Mouse (Mus musculus) midbrain, postnatal 0 days (tissue): ENCODE results near the gene Pla2g7. TPM values are rescaled to one million over a fixed set of nuclear protein-coding genes. Genes with fewer than 3 reads are reported as not detected.
A peak's percentile ranks its signal among the peaks of the same experiment; 100 is the strongest.

ENCODE experiments used
- ATAC-seq: fragments of 200-750 bp; cut with Nextera tagmentation; 2 replicates; pipeline ENCODE4 v1.8.0; 2017; ENCODE audit warnings: moderate number of reproducible peaks, mild to moderate bottlenecking, moderate TSS enrichment, moderate library complexity; ENCODE audit not compliant: low FRiP score
- DNase-seq: peaks from one replicate; pipeline ENCODE4 v3.0.0-alpha.2; 2015; ENCODE audit warnings: low spot score
- H3K27ac ChIP-seq: fragments of 300-500 bp; sonication (generic); 2 replicates; pipeline ENCODE4 v1.5.1; 2014; ENCODE audit warnings: low read depth, mild to moderate bottlenecking, low read length, mixed read lengths
- H3K27me3 ChIP-seq: fragments of 300-500 bp; sonication (generic); 2 replicates; pipeline ENCODE4 v1.6.1; 2014; ENCODE audit warnings: low read length, control low read depth, mixed read lengths; ENCODE audit not compliant: insufficient read depth
- H3K36me3 ChIP-seq: fragments of 300-500 bp; sonication (generic); 2 replicates; pipeline ENCODE4 v1.6.1; 2014; ENCODE audit warnings: low read length, control low read depth, mixed read lengths; ENCODE audit not compliant: insufficient read depth
- H3K4me1 ChIP-seq: fragments of 300-500 bp; sonication (generic); 2 replicates; pipeline ENCODE4 v1.6.1; 2014; ENCODE audit warnings: mild to moderate bottlenecking, control low read depth, antibody characterized with exemption, low read length, mixed read lengths; ENCODE audit not compliant: insufficient read depth
- H3K4me2 ChIP-seq: fragments of 300-500 bp; sonication (generic); 2 replicates; pipeline ENCODE4 v1.6.1; 2014; ENCODE audit warnings: low read depth, mild to moderate bottlenecking, low read length, mixed read lengths; ENCODE audit not compliant: poor library complexity, severe bottlenecking
- H3K4me3 ChIP-seq: fragments of 300-500 bp; sonication (generic); 2 replicates; pipeline ENCODE4 v1.5.1; 2014; ENCODE audit warnings: low read depth, mild to moderate bottlenecking, low read length, moderate library complexity
- H3K9ac ChIP-seq: fragments of 300-500 bp; sonication (generic); replicated peaks from 2 replicates; pipeline ENCODE4 v1.6.1; 2014; ENCODE audit warnings: mild to moderate bottlenecking, low read length, moderate library complexity, mixed read lengths; ENCODE audit not compliant: poor library complexity, severe bottlenecking
- H3K9me3 ChIP-seq: fragments of 300-500 bp; sonication (generic); 2 replicates; pipeline ENCODE4 v1.6.1; 2016; ENCODE audit warnings: low read length, control low read depth
- CTCF ChIP-seq: IDR thresholded peaks from 2 replicates; pipeline ENCODE4 v1.5.1; 2016; ENCODE audit warnings: antibody characterized with exemption, mild to moderate bottlenecking
- WGBS: fragments of 180-500 bp; shearing (Covaris S2); extraction: QIAGEN DNeasy Blood & Tissue Kit; methylation state at CpG from one replicate; pipeline ENCODE4 v1.1.7; 2014; 5-methylcytosine and 5-hydroxymethylcytosine counted together
- polyA plus RNA-seq: library from polyadenylated mRNA; unstranded; fragments of >200 nt; fragmentation: Nextera tagmentation; extraction: Ambion mirVana; gene quantifications from 2 replicates; pipeline ENCODE4 v1.2.1, GENCODE M21; 2015
- total RNA-seq: library from RNA; depleted of rRNA; stranded (reverse); fragments of >200 nt; gene quantifications from 2 replicates; pipeline ENCODE4 v1.2.3, GENCODE M21; 2014; rRNA removed

Gene Pla2g7
- total and polyA plus RNA-seq, 2 experiments from 2014 or later = 49.7 to 93.9 TPM

GRCm38 (mm10) chr17:43644375-43644774 lies 76.5 kb downstream of the Pla2g7 start:
- H3K36me3 ChIP-seq = peaks cover 29% of the 10 kb centered on the region
- H3K9me3 ChIP-seq = no peaks in the 10 kb centered on the region
- TF ChIP-seq CTCF = no peak
- no peak for DNase-seq
- no peaks in the 10 kb centered on the region for H3K27me3 ChIP-seq
- ATAC-seq = no peak
- H3K27ac ChIP-seq = no peak overlapping the region
- no peak overlapping the region for H3K9ac ChIP-seq
- 73% methylated on average over 7 of the region's 7 CpGs for WGBS
- no peaks in the 10 kb centered on the region for H3K4me1 ChIP-seq
- no peak overlapping the region for H3K4me3 ChIP-seq
- H3K4me2 ChIP-seq = no peak overlapping the region

GRCm38 (mm10) chr17:43645136-43645535 lies 77.2 kb downstream of the Pla2g7 start:
- no peak overlapping the region for H3K9ac ChIP-seq
- H3K4me1 ChIP-seq = no peaks in the 10 kb centered on the region
- no peak for TF ChIP-seq CTCF
- no peak overlapping the region for H3K4me3 ChIP-seq
- no peaks in the 10 kb centered on the region for H3K9me3 ChIP-seq
- ATAC-seq = no peak
- H3K27ac ChIP-seq = no peak overlapping the region
- no peak for DNase-seq
- 89% methylated on average over 3 of the region's 3 CpGs for WGBS
- H3K36me3 ChIP-seq = peaks cover 29% of the 10 kb centered on the region
- H3K4me2 ChIP-seq = no peak overlapping the region
- H3K27me3 ChIP-seq = no peaks in the 10 kb centered on the region

GRCm38 (mm10) chr17:43646925-43647324 lies 79.0 kb downstream of the Pla2g7 start:
- DNase-seq = no peak
- peaks cover 42% of the 10 kb centered on the region for H3K36me3 ChIP-seq
- H3K4me3 ChIP-seq = no peak overlapping the region
- no peaks in the 10 kb centered on the region for H3K4me1 ChIP-seq
- H3K4me2 ChIP-seq = no peak overlapping the region
- H3K9me3 ChIP-seq = no peaks in the 10 kb centered on the region
- no peak for TF ChIP-seq CTCF
- no peaks in the 10 kb centered on the region for H3K27me3 ChIP-seq
- H3K27ac ChIP-seq = no peak overlapping the region
- 50% methylated on average over 5 of the region's 5 CpGs for WGBS
- H3K9ac ChIP-seq = no peak overlapping the region
- no peak for ATAC-seq

- Histone ChIP-seq H3K4me3 (no peak overlapping the region), H3K4me2 (no peak overlapping the region), H3K27ac (no peak overlapping the region), H3K27me3 (no peaks in the 10 kb centered on the region), H3K9me3 (no peaks in the 10 kb centered on the region), H3K36me3 (peaks cover 36% of the 10 kb centered on the region), H3K9ac (no peak overlapping the region), H3K4me1 (no peaks in the 10 kb centered on the region)
- peak; percentile 67 for TF ChIP-seq CTCF
- ATAC-seq = no peak
- 75% methylated on average over 10 of the region's 10 CpGs for WGBS
- DNase-seq = no peak
Observed at GRCm38 (mm10) chr17:43649641-43650436, 81.9 kb downstream of the Pla2g7 start.

GRCm38 (mm10) chr17:43651314-43652046 lies 83.6 kb downstream of the Pla2g7 start:
- Histone ChIP-seq H3K4me3 (no peak overlapping the region), H3K36me3 (peaks cover 28% of the 10 kb centered on the region), H3K4me1 (no peaks in the 10 kb centered on the region), H3K9me3 (no peaks in the 10 kb centered on the region), H3K9ac (no peak overlapping the region), H3K4me2 (no peak overlapping the region), H3K27me3 (no peaks in the 10 kb centered on the region), H3K27ac (no peak overlapping the region)
- WGBS = 72% methylated on average over 14 of the region's 14 CpGs
- ATAC-seq (no peak), DNase-seq (no peak)
- TF ChIP-seq CTCF = no peak

Other genes starting within 250 kb of the Pla2g7 start
- gene Adgrf5, start 207.6 kb upstream of the Pla2g7 start, total RNA-seq = 23.9 and 27.5 TPM in 2 replicates
- gene Adgrf5, start 207.6 kb upstream of the Pla2g7 start, polyA plus RNA-seq = 4.2 and 4.6 TPM in 2 replicates
- gene Mep1a, start 65.3 kb upstream of the Pla2g7 start, total RNA-seq = 0.19 TPM in 1 of 2 replicates, not detected in the other
- gene Mep1a, start 65.3 kb upstream of the Pla2g7 start, polyA plus RNA-seq = 0.15 TPM in 1 of 2 replicates, not detected in the other
- gene Ankrd66, start 24.5 kb upstream of the Pla2g7 start, total RNA-seq = 1.1 TPM in 1 of 2 replicates, not detected in the other
- 0.88 and 0.93 TPM in 2 replicates for gene Ankrd66, start 24.5 kb upstream of the Pla2g7 start, polyA plus RNA-seq
- gene Tdrd6, start 62.2 kb downstream of the Pla2g7 start, total RNA-seq = 1.4 and 1.6 TPM in 2 replicates
- 0.75 and 0.86 TPM in 2 replicates for gene Tdrd6, start 62.2 kb downstream of the Pla2g7 start, polyA plus RNA-seq
- 44.2 and 60.2 TPM in 2 replicates for gene Slc25a27, start 99.1 kb downstream of the Pla2g7 start, total RNA-seq
- gene Slc25a27, start 99.1 kb downstream of the Pla2g7 start, polyA plus RNA-seq = 63.0 and 74.4 TPM in 2 replicates
- 1.3 and 1.5 TPM in 2 replicates for gene Cyp39a1, start 99.3 kb downstream of the Pla2g7 start, total RNA-seq
- 5.6 and 6.1 TPM in 2 replicates for gene Cyp39a1, start 99.3 kb downstream of the Pla2g7 start, polyA plus RNA-seq
- gene Rcan2, start 233.3 kb downstream of the Pla2g7 start, total RNA-seq = 136 and 142 TPM in 2 replicates
- 82.2 and 96.7 TPM in 2 replicates for gene Rcan2, start 233.3 kb downstream of the Pla2g7 start, polyA plus RNA-seq